Mouse (Mus musculus): Measurements from ENCODE around the gene Rnaseh2c.

The Rnaseh2c gene

DNA sequence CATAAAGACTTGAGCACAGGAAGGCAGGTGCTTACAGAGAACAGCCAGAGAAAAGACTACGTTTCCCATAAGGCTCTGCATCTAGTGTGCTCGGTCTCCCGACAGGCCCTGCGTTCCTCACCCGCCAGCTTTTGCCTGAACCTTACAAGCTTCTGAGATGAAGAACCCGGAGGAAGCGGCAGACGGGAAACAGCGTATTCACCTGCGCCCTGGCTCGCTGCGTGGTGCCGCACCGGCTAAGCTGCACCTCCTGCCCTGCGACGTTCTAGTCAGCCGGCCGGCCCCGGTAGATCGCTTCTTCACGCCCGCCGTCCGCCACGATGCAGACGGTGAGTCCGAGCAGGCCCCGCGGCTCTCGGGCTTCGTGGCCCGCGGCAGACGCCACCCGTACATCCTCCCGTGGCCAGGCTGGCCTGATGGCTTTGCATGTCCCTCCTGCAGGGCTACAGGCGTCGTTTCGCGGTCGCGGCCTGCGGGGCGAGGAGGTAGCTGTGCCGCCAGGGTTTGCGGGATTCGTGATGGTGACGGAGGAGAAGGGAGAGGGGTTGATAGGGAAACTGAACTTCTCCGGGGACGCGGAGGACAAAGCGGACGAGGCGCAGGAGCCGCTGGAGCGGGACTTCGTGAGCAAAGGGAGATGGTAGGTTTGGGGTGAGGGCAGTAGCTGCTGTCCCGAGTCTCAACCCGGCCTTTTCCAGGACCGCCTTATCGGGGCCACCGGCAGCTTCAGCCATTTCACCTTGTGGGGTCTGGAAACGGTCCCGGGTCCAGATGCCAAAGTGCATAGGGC lies at the start of gene Rnaseh2c:
Rnaseh2c (plus strand) TSS at position 122 of the 790 bp plus-strand sequence.
- peak; percentile 90 for DNase-seq (ENCODE audit: low read depth, low spot score)

DNA sequence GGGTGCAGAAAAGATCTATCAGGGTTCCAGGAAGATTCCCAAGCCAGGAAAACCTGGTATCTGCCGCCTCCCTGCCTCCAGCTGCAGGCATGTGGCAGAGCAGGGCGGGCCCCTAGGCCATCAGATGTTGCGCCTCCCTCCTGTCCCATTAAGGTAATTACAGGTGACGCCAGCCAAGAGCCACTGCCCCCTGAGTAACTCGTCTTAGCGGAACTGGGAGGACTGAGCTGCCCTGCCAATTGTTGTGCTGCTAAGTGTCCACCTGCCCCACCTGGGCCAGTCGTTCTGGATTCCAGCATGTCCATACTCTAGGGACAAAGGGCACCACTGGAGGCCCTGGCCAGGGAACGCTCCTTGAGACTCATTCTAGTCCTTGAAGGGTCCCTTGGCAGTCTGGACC lies 47.9 kb upstream of the Rnaseh2c start:
- DNase-seq (ENCODE audit: low read depth, low spot score), result no peak

DNA sequence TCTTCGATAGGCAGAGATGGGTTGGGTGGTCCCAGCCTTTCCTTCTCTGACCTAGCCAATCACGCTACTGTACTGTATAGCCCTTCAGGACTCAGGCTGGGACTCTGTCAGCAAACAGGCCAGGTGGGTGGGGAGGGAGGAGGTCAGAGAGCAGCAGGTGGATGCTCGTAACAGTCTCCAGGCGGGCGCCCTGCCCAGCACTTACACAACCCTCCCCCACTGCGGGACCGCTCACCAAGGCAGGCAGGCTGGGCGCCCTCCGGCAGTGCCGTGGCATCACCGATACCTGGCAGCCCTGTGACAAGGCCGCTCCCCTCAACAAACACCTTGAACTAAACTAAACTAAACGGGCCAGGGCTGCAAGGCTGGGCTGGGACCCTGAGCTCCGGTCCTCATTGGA lies 47.5 kb upstream of the Rnaseh2c start:
- no peak for DNase-seq (ENCODE audit: low read depth, low spot score)

DNA sequence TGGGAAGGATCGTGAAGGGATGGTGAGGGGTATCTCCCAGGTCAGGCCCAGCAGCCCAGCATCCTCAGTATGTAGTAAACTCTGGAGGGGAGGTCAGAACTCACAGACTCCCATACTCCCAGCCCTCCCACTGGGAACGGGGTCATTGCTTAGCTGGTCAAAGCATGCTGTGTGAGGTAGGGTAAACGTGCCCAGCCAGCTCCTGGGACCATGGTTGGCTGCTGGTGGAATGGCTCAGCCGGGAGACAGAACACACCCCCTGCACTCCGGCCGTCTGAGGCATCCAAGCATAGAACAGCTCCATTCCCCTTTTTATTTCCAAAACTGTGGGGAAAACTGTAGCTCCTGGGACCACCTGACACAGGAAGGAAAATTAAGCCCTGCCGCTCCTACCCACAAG lies 43.5 kb upstream of the Rnaseh2c start:
- no peak for DNase-seq (ENCODE audit: low read depth, low spot score)

DNA sequence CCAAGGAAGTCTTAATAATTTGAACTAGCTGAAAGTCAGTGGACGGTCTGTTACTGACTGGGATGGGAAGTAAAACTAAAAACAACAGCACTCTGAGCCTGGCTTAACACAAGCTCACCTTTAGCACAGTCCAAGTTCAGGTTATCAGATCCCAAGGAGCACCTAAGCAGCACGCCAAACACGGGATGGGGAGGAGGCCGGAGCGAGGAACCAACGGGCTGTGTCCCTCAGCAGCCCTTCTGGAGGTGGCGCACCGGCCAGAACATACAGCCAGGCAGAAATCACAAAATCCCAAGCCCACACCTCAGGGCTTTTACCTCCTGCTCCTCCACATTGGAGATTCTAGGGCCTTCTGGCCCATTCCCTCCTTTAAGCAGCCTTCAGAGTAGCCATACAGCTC lies 42.9 kb upstream of the Rnaseh2c start:
- DNase-seq (ENCODE audit: low read depth, low spot score), result no peak

DNA sequence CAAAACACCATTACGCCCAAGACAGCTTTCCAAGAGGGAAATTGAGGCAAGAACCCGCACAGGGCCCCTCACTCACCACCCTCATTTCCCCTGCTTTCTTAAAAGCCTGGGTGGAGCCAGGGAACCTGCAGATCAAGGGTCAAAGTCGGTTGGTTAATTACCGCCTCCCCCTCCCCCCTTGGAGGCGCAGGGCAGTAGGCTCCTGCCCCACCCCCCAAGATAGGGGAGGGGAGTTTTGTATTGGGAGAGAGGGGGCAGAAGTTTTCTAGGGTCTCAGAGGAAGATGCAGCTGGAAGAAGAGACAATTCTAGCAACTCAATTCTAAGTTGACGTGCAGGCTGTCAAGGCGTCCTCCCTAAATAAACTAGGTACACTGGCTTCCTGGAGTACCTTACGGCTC lies 42.4 kb upstream of the Rnaseh2c start:
- no peak for DNase-seq (ENCODE audit: low read depth, low spot score)

DNA sequence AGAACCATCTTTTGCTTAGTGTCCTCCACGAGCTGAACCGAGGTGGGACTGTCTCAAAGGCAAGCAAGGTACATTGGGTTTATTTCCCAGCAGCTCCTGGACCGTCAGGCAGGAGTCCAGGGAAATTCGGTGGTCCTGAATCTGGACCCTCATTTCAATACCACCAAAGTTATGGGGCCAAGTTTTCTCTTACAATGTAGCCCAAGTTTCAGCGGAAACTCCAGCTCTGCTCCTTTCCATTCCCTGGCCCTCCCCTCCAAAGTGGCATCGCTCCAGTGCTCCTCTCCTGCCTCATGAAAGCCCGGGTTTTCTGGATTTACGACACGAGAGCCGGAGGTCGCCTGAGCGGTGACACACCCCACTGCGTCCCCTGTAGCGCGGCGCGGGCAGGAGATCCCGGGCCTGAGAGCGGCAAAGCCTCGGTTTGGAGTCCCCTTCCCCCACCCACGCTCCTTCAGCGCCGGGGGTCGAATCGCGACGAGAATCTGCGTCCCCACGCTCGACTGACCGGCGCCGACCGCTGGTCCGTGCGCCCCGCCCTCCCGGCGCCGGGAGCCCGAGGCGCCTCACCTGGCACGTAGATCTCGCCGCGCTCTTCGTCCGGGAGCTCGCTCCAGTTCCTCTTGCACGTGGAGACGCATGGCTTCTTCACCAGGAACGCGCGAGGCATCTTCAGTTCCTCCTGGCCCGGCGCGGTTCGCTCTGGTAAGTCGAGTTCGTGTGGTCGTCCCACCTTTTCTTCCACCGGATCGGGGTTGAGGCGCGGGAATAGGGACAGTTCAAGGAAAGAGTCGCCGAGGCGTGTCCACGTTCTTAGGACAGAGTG lies 41.8 kb upstream of the Rnaseh2c start:
- DNase-seq (ENCODE audit: low read depth, low spot score), result no peak

DNA sequence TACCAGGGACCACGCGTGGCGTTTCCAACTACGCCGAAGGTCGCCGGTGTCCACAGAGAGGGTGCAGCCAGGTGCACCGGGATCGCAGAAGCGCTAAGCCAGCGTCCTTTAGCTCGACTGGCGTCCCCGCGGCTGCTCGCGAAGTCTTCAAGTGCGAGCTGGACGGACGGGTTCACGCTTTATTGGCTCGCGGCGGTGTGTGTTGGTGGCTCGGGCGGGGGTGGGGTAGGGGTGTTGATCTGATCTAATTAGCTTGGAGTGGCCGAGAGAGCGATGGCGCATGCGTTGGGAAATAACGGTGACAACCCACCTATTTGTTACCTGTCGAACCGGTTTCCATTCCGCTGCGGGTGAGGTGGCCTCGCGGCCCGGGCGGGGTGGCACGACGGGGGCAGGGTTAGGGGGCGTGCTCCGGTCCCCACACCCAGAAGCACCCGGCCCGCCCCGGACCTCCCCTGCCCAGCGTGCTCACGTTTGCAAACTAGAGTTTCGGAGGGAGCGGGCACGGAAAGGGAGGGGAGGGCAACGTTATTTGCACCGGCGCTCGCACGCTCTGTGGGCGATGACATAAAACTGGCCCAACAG lies 41.1 kb upstream of the Rnaseh2c start, which contains the start of gene Ovol1:
Ovol1 (minus strand) TSS at position 190 of the 585 bp plus-strand sequence.
- no peak for DNase-seq (ENCODE audit: low read depth, low spot score)

DNA sequence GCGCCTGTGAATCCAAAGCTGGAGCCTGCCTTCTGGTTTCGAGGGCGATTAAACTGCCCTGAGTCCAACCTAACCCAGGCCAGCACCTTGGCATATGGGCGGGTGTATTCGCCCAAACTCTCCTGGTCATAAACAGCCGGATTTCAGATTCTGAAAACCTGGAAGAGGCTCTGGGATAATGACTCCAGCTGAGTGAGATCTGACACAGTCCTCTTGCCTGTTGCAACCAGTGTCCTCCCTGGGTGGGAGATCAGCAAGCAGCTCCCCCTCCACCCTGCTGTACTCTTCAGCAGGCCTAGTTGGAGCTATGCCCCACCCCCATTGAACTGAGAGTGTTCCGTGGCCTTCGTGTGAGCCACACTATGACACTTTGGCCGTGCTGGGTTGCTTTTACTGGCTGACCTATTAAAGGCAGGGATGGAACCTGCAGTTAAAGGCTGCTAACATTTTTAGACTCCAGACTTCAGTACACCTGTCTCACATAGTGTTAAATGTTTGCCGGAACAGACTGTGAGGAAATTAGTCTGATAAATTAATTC lies 40.4 kb upstream of the Rnaseh2c start:
- no peak for DNase-seq (ENCODE audit: low read depth, low spot score)

DNA sequence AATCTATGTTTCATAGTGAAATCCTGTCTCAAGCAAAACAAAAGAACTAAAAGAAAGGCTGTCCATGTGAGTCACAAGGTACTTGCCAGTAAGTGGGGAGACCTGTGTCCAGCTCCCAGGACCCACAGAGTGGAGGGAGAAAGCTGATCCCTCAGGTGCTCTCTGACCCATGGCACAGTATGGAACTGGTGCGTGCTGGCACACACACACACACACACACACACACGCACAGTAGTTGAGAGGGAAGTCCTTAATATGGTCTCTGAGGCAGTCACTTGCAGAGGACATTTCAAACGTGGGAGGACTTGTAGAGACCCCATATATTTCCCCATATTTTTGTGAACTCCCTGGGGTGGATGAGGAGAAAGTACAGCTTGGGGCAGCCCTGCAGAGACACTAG lies 39.8 kb upstream of the Rnaseh2c start:
- no peak for DNase-seq (ENCODE audit: low read depth, low spot score)

DNA sequence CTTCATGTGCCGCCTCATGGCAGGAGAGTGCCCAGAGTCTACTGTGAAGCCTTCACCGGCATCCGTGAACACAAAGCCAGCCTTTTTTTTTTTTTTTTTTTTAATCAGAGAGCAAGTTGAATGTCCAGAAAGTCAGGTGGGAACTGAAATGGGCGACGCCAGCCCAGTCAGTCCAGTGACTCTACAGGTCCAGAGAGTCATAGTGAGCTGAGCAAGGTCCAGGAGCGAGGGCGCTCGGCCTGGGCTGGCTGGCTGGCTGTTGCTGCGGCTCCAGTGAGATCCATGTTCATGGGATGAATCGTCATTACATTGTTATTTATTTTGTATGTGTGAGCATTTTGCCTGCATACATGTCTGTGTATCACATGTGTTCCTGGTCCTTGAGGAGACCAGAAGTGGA lies 38.9 kb upstream of the Rnaseh2c start:
- DNase-seq (ENCODE audit: low read depth, low spot score), result no peak

DNA sequence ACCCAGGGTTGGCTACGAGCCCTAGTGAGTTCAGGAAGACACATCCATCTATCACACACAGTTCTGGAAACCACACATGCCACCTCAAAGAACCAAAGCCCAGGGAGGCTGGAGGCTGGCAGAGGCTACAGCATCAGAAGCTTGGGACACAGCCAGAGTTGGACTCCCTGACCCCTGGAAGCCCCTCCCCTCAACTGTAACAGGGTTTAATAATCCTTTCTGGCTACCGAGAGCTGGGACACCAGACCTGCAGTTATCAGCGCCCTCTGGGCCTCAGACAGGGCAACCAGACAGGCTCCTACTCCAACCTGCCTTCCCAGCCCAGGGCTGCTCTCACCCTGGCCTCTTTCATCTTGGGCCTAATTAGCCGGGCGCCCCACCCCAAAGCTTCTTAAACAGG lies 35.4 kb upstream of the Rnaseh2c start:
- no peak for DNase-seq (ENCODE audit: low read depth, low spot score)

DNA sequence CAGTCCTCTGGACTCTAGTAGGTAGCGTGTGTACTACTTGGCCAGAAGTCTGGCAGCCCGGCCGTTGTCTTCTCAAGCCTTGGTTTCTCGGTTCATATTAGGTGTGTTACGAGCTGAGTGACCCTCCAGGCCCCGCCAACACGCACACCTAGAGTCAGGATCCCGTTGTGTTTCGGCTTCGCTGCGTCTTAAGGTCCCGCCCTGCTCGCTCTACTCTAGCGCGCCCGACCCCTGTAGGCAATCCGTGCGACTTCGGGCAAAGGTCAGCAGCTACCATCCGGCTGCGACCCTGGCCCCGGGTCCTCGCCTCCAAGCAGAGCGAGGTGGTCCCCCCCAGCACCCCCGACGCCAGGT lies 34.5 kb upstream of the Rnaseh2c start:
- DNase-seq (ENCODE audit: low read depth, low spot score), result no peak

DNA sequence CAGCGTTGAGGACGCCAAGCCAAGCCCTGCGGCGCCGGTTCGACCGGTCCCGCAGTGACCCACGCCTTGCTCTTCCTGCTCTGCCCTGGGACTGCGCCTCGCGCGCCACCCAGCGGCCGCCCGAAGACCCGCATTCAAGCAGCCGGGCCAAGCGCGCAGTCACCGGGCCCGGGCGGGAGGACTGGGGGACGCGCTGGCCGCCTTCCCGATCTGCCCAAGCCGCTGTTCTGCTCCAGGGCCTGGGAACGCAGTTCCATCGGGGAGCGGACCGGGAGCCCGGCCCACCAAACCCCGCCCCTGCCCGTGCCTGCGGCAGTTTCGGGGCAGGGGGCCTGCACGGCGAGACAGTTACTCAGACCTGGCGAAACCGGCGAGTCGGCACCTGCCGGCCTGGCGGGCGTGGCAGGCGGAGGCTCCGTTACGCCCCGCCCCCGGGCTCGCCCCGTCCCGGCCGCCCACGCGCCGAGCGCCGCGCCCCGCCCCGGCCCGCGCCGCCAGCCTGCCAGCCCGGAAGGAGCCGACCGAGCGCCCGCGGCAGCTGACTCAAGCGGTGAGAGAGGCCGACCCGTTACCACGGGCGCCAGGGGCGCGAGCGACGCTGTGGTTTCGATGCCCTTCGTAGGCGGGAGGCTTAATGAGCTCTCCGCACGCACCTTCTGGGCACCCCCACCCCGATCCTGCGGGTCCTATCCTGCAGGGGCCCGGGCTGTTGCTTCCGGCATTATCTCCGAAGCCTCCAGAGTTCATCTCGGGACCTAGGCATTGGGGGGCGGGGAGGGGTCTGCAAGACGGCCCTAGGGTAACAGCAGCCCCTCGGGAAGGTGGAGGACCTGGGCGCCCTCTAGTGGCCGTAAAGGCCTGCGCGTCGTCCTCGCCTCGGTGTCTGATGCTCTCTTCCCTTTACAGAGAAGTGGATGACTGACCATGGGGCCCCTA lies 33.9 kb upstream of the Rnaseh2c start, which contains the start of gene Ap5b1:
Ap5b1 (plus strand) TSS at position 492 of the 936 bp plus-strand sequence.
- DNase-seq (ENCODE audit: low read depth, low spot score), result peak; percentile 46

DNA sequence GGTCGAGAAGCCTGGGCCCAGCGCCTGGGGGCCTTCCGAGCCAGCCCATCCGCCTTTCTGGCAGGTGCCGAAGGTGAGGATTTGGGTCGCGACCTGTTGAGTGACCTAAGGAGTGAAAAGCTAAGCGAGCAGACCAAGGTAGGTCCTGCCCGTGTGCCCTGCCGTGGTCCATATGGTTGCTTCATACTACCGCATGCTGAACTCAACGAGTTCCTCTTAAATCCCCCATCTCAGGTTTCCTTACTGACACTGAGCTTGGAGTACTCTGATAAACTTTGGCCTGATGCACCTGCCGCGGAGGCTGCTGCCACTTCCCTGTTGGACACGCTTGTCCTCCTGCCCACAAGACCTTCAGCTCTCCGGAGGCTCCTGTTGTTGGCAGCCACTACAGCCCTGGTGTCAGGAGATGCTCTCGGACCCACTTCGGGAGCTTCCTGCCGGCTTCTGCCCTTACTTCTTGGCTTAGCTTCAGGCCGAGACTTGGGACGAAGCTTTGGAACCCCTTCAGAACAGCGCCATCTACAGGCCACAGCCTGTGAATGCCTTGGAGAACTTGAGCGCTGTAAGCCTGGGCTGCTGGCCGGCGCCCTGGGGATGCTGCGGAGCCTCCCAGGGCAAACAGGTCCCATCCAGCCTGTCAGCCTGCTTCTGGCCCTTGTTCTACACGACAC lies 33.1 kb upstream of the Rnaseh2c start:
- peak; percentile 72 for DNase-seq (ENCODE audit: low read depth, low spot score)

DNA sequence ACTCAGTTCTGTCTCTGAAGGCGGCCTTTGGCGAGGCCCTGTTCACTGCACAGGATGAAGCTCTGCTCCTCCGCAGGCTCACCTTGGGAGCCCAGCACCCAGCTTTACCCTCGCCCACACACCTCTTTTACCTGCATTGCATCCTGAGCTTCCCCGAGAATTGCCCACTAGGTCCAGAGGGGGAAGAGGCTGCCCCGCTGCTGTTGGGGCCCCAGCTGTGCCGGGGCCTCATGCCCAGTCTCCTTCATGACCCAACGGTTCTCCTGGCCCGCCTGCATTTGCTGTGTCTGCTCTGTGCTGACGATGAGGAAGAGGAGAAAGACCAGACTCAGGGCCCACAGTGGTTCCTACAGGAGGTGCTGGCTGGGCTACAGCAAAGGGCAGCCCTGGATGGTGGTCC lies 32.2 kb upstream of the Rnaseh2c start:
- DNase-seq (ENCODE audit: low read depth, low spot score), result no peak

DNA sequence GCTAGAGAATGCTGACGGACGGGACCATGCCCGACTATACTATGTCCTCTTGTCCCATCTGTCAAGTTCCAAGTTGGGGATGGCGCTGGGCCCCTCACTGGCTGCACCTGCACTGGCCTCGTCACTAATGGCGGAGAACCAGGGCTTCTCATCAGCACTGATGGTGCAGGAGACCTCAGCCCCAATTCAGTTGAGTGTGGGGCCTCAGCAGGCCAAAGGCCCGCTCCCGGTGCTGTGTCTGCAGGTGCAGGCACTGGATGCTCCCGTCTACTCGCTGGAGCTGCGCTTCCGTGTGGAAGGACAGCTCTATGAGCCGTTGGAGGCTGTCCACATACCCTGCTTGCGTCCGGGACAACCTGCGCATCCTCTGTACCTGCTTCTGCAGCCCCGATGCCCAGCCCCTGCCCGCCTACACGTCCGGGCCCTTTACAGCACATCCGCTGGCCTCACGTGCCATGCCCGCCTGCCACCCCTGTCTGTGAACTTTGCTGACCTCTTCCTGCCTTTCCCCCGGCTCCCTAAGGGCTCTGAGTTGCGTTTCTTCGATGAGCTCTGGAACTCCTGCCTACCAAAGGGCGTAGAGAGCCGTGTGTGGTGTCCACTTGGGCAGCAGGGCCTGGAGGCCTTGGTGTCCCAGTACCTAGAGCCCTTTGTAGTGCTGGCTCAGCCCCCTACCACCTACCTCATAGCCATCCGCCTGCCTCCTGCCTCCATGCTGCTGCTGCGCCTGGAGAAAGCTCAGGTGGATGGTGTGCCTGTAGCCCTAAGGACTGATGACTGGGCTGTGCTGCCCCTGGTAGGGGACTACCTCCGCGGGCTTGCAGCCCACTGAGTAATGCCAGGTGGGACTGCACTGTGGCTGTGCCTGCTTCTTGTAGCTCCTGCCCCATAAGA lies 31.1 kb upstream of the Rnaseh2c start:
- no peak for DNase-seq (ENCODE audit: low read depth, low spot score)

DNA sequence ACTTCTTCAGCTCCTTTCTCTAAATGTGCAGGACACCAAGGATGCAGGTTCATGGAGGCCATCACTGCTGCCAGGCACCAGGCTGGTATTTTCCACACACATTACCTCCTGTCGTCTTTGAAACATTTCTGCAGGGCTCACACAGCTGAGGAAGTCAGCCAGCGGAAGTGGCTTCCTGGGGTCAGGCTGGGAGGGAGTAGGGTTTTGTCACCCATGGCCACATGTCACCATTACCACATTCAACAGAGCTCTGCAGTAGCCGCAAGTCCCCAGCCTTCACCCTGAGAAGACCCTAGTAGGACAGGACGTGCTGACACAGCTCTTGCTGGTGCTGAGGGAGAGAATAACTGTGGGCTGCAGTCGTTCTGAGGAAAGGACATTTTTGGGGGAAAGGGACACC lies 29.8 kb upstream of the Rnaseh2c start:
- no peak for DNase-seq (ENCODE audit: low read depth, low spot score)

DNA sequence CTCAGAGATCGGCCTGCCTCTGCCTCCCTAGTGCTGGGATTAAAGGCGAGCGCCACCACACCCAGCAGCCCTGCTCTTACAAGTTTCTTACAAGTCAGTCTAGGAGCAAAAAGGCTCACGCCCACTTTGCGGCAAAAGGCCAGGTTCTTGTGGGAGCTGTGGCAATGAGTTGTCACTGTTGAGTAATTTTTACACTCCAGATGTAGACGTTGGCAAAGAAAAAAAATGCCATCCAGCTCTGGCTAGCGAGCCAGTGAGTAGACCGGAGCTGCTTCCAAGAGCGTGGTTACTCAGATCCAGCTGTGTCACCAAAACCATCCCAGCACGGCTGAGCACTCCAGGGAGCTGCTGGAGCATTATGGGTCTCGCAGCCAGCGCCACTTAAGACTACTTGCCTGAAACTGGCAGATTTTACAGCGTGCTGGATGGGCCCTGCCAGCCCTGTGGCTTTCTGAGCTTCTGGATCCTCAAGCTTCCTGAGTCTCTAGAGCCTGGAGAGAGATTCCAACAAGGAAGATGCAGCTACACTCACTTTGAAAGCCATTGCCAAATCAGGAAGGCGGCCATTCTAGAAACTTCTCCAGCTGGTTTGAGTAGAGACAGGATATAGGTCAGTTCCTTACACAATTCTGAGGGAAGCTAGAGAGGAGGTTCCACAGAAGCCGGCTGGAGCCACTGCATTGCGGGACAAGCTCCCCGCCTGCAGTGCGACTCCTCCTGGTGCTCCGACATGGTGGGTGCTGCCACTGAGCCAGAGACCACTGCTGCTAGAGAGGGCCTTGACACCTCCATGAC lies 29.1 kb upstream of the Rnaseh2c start:
- DNase-seq (ENCODE audit: low read depth, low spot score), result peak; percentile 74

All from telencephalon, adult 2 months (tissue).